Mouse (Mus musculus) kidney, embryonic 14.5 days (tissue): ENCODE measurements around the gene Clasp2. TPM values are rescaled to one million over a fixed set of nuclear protein-coding genes. Genes with fewer than 3 reads are reported as not detected.

Experiments used
- polyA plus RNA-seq: library from polyadenylated mRNA; unstranded; fragments of >200 nt; fragmentation: Nextera tagmentation; extraction: Ambion mirVana; gene quantifications from 2 replicates; pipeline ENCODE4 v1.2.1, GENCODE M21; 2014

The Clasp2 gene
- polyA plus RNA-seq, 1 experiment from 2014 or later: 29.6 TPM

Other genes with a start within 250 kb of the Clasp2 start
- gene Pdcd6ip, start 33.2 kb upstream of the Clasp2 start, polyA plus RNA-seq: 38.9 and 79.5 TPM in 2 replicates
- 29.3 and 53.9 TPM in 2 replicates for gene Ubp1, start 189.5 kb downstream of the Clasp2 start, polyA plus RNA-seq